Mouse (Mus musculus) MEL (cell line): ENCODE data around the gene Mt2.

Experiments
- CTCF ChIP-seq, 3 experiments: IDR thresholded peaks in 2 of 3; conservative IDR thresholded peaks in 1 of 3; 2 replicates each; pipeline ENCODE4 v1.5.1; 2011 to 2012; ENCODE audit warnings: low read length in 3 of 3, low read depth in 2 of 3, mild to moderate bottlenecking in 2 of 3, improper control_type of control experiment in 1 of 3, inconsistent platforms in 1 of 3, mixed read lengths in 1 of 3, moderate library complexity in 1 of 3; ENCODE audit not compliant: control insufficient read depth in 1 of 3, insufficient read depth in 1 of 3, poor library complexity in 1 of 3, severe bottlenecking in 1 of 3
- EP300 ChIP-seq, 2 experiments: IDR thresholded peaks; 2 replicates each; pipeline ENCODE4 v1.6.1; 2011; ENCODE audit warnings: improper control_type of control experiment in 2 of 2, low read length in 2 of 2, low read depth in 1 of 2, mild to moderate bottlenecking in 1 of 2
- GATA1 ChIP-seq: IDR thresholded peaks from 2 replicates; pipeline ENCODE4 v1.6.1; 2011; ENCODE audit warnings: low read depth, low read length, improper control_type of control experiment
- JUND ChIP-seq: IDR thresholded peaks from 2 replicates; pipeline ENCODE4 v1.6.1; 2011; ENCODE audit warnings: low read depth, mild to moderate bottlenecking, improper control_type of control experiment, low read length
- KAT2A ChIP-seq: conservative IDR thresholded peaks from 2 replicates; pipeline ENCODE4 v1.6.1; 2012; ENCODE audit warnings: low read depth, low read length, improper control_type of control experiment, inconsistent platforms
- MAX ChIP-seq: IDR thresholded peaks from 2 replicates; pipeline ENCODE4 v1.6.1; 2011; ENCODE audit warnings: low read length, improper control_type of control experiment
- NRF1 ChIP-seq: IDR thresholded peaks from 2 replicates; pipeline ENCODE4 v1.6.1; 2014; ENCODE audit warnings: low read depth, mild to moderate bottlenecking, inconsistent platforms, low read length, improper control_type of control experiment, moderate library complexity; ENCODE audit not compliant: poor library complexity, insufficient read depth, severe bottlenecking
- RAD21 ChIP-seq: IDR thresholded peaks from 2 replicates; pipeline ENCODE4 v1.6.1; 2011; ENCODE audit warnings: mild to moderate bottlenecking, low read depth, low read length, improper control_type of control experiment
- TCF12 ChIP-seq: IDR thresholded peaks from 2 replicates; pipeline ENCODE4 v1.6.1; 2014; ENCODE audit warnings: low read depth, mild to moderate bottlenecking, inconsistent platforms, low read length, improper control_type of control experiment, moderate library complexity
- UBTF ChIP-seq: IDR thresholded peaks from 2 replicates; pipeline ENCODE4 v1.6.1; 2012; ENCODE audit warnings: low read depth, mild to moderate bottlenecking, inconsistent platforms, low read length, improper control_type of control experiment, moderate library complexity, borderline replicate concordance; ENCODE audit not compliant: insufficient read depth
- USF2 ChIP-seq, 2 experiments: IDR thresholded peaks; 2 replicates each; pipeline ENCODE4 v1.6.1; 2011 to 2012; ENCODE audit warnings: improper control_type of control experiment in 2 of 2, low read length in 2 of 2, borderline replicate concordance in 1 of 2, inconsistent platforms in 1 of 2, low read depth in 1 of 2, mild to moderate bottlenecking in 1 of 2; ENCODE audit not compliant: insufficient read depth in 1 of 2

GRCm38 (mm10) chr8:94136192-94136591, 36.3 kb upstream of the Mt2 start:
- TF ChIP-seq CTCF (IDR thresholded peaks at IDR 0.05 in 2 of 3, conservative IDR thresholded peaks at IDR 0.05 in 1 of 3; ENCODE audit: control insufficient read depth in 1 of 3, insufficient read depth in 1 of 3, low read depth in 2 of 3, low read length in 3 of 3, poor library complexity in 1 of 3, severe bottlenecking in 1 of 3) (no peak), KAT2A (no peak), USF2 (IDR thresholded peaks at IDR 0.05; ENCODE audit: borderline replicate concordance in 1 of 2, insufficient read depth in 1 of 2, low read depth in 1 of 2, low read length in 2 of 2) (no peak), EP300 (IDR thresholded peaks at IDR 0.05; ENCODE audit: low read depth in 1 of 2, low read length in 2 of 2) (no peak), TCF12 (no peak), JUND (no peak), MAX (no peak), GATA1 (no peak), NRF1 (no peak), UBTF (no peak), RAD21 (no peak)
